Mouse (Mus musculus): Measurements from ENCODE around the gene Skiv2l. TPM values are rescaled to one million over a fixed set of nuclear protein-coding genes. Genes with fewer than 3 reads are reported as not detected.

The Skiv2l gene
- polyA plus RNA-seq, 1 experiment from 2014 or later = 18.3 TPM

- H3K27ac ChIP-seq (ENCODE audit: low read depth, low read length) = no peak overlapping the region
- no peaks in the 10 kb centered on the region for H3K9me3 ChIP-seq (ENCODE audit: control insufficient read depth)
- no peak for ATAC-seq
- H3K4me1 ChIP-seq (replicated peaks; ENCODE audit: control insufficient read depth, insufficient read depth, low read length) = peaks cover 8% of the 10 kb centered on the region; the same call in 1 of the 2 replicates
- no peak for TF ChIP-seq CTCF (IDR thresholded peaks at IDR 0.05; ENCODE audit: low read depth)
- no peak overlapping the region for H3K4me3 ChIP-seq (ENCODE audit: low read depth, low read length)
- H3K9ac ChIP-seq (ENCODE audit: low read depth, low read length) = no peak overlapping the region
- H3K4me2 ChIP-seq (replicated peaks; ENCODE audit: low read depth) = no peak overlapping the region
- 93% methylated on average over 7 of the region's 7 CpGs for WGBS
- no peaks in the 10 kb centered on the region for H3K27me3 ChIP-seq (replicated peaks; ENCODE audit: control insufficient read depth, insufficient read depth, low read length)
- H3K36me3 ChIP-seq (ENCODE audit: control insufficient read depth, insufficient read depth) = peaks cover 57% of the 10 kb centered on the region
These were observed 2.4 kb downstream of the Skiv2l start for GRCm38 (mm10) chr17:34847615-34848014.

DNA sequence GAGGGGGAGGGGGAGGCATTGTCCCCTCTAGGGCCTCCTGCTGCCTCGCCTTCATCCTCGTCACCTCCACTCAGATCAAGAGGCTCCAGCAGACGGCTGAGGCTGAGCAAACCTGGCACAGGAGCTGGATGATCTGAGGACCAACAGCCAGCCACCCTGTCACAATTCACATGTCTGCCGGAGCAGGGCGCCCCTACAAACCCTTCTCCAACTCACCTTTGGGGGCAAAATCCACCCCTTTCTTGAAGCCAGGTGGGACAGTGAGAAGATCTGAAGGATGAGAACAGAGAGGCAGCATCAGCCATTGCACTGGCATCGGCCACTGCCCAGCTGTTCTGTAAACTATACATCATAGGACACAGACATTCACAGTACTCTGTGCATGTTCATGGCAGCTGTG lies 2.8 kb downstream of the Skiv2l start:
- H3K9ac ChIP-seq (ENCODE audit: low read depth, low read length) = no peak overlapping the region
- 90% methylated on average over 6 of the region's 6 CpGs for WGBS
- H3K4me1 ChIP-seq (replicated peaks; ENCODE audit: control insufficient read depth, insufficient read depth, low read length) = peaks cover 8% of the 10 kb centered on the region; the same call in 1 of the 2 replicates
- H3K4me3 ChIP-seq (ENCODE audit: low read depth, low read length) = no peak overlapping the region
- TF ChIP-seq CTCF (IDR thresholded peaks at IDR 0.05; ENCODE audit: low read depth) = no peak
- no peak for ATAC-seq
- H3K9me3 ChIP-seq (ENCODE audit: control insufficient read depth) = no peaks in the 10 kb centered on the region
- H3K27me3 ChIP-seq (replicated peaks; ENCODE audit: control insufficient read depth, insufficient read depth, low read length) = no peaks in the 10 kb centered on the region
- no peak overlapping the region for H3K27ac ChIP-seq (ENCODE audit: low read depth, low read length)
- H3K36me3 ChIP-seq (ENCODE audit: control insufficient read depth, insufficient read depth) = peaks cover 61% of the 10 kb centered on the region
- no peak overlapping the region for H3K4me2 ChIP-seq (replicated peaks; ENCODE audit: low read depth)

- no peak for TF ChIP-seq CTCF (IDR thresholded peaks at IDR 0.05; ENCODE audit: low read depth)
- no peaks in the 10 kb centered on the region for H3K27me3 ChIP-seq (replicated peaks; ENCODE audit: control insufficient read depth, insufficient read depth, low read length)
- H3K36me3 ChIP-seq (ENCODE audit: control insufficient read depth, insufficient read depth) = peaks cover 84% of the 10 kb centered on the region
- H3K9ac ChIP-seq (ENCODE audit: low read depth, low read length) = no peak overlapping the region
- 93% methylated on average over 13 of the region's 13 CpGs for WGBS
- H3K4me3 ChIP-seq (ENCODE audit: low read depth, low read length) = no peak overlapping the region
- no peaks in the 10 kb centered on the region for H3K9me3 ChIP-seq (ENCODE audit: control insufficient read depth)
- peaks cover 5% of the 10 kb centered on the region; the same call in 1 of the 2 replicates for H3K4me1 ChIP-seq (replicated peaks; ENCODE audit: control insufficient read depth, insufficient read depth, low read length)
- no peak overlapping the region for H3K4me2 ChIP-seq (replicated peaks; ENCODE audit: low read depth)
- no peak overlapping the region for H3K27ac ChIP-seq (ENCODE audit: low read depth, low read length)
- ATAC-seq = no peak
These were observed 5.1 kb downstream of the Skiv2l start for GRCm38 (mm10) chr17:34844884-34845283.

- no peak overlapping the region for H3K9ac ChIP-seq (ENCODE audit: low read depth, low read length)
- no peak for TF ChIP-seq CTCF (IDR thresholded peaks at IDR 0.05; ENCODE audit: low read depth)
- no peak overlapping the region for H3K27ac ChIP-seq (ENCODE audit: low read depth, low read length)
- peak; percentile 12; the same call in 1 of the 2 replicates for ATAC-seq
- peaks cover 67% of the 10 kb centered on the region for H3K36me3 ChIP-seq (ENCODE audit: control insufficient read depth, insufficient read depth)
- peaks cover 7% of the 10 kb centered on the region for H3K4me1 ChIP-seq (replicated peaks; ENCODE audit: control insufficient read depth, insufficient read depth, low read length)
- no peak overlapping the region for H3K4me2 ChIP-seq (replicated peaks; ENCODE audit: low read depth)
- no peak overlapping the region for H3K4me3 ChIP-seq (ENCODE audit: low read depth, low read length)
- H3K9me3 ChIP-seq (ENCODE audit: control insufficient read depth) = no peaks in the 10 kb centered on the region
- 69% methylated on average over 6 of the region's 6 CpGs for WGBS
- H3K27me3 ChIP-seq (replicated peaks; ENCODE audit: control insufficient read depth, insufficient read depth, low read length) = no peaks in the 10 kb centered on the region
These were observed 9.2 kb downstream of the Skiv2l start for GRCm38 (mm10) chr17:34840736-34841307.

- no peak overlapping the region for H3K9ac ChIP-seq (ENCODE audit: low read depth, low read length)
- H3K4me3 ChIP-seq (ENCODE audit: low read depth, low read length) = no peak overlapping the region
- H3K9me3 ChIP-seq (ENCODE audit: control insufficient read depth) = no peaks in the 10 kb centered on the region
- peaks cover 51% of the 10 kb centered on the region for H3K36me3 ChIP-seq (ENCODE audit: control insufficient read depth, insufficient read depth)
- H3K27ac ChIP-seq (ENCODE audit: low read depth, low read length) = no peak overlapping the region
- H3K27me3 ChIP-seq (replicated peaks; ENCODE audit: control insufficient read depth, insufficient read depth, low read length) = no peaks in the 10 kb centered on the region
- 84% methylated on average over 7 of the region's 7 CpGs for WGBS
- H3K4me1 ChIP-seq (replicated peaks; ENCODE audit: control insufficient read depth, insufficient read depth, low read length) = peaks cover 9% of the 10 kb centered on the region
- no peak overlapping the region; the same call in 1 of the 2 replicates for H3K4me2 ChIP-seq (replicated peaks; ENCODE audit: low read depth)
- TF ChIP-seq CTCF (IDR thresholded peaks at IDR 0.05; ENCODE audit: low read depth) = no peak
- ATAC-seq = no peak
These were observed 11.2 kb downstream of the Skiv2l start for GRCm38 (mm10) chr17:34838785-34839184.

- no peak for TF ChIP-seq CTCF (IDR thresholded peaks at IDR 0.05; ENCODE audit: low read depth)
- H3K9me3 ChIP-seq (ENCODE audit: control insufficient read depth) = no peaks in the 10 kb centered on the region
- peak overlapping the region; percentile 82 for H3K4me3 ChIP-seq (ENCODE audit: low read depth, low read length)
- peak; percentile 12; the same call in 1 of the 2 replicates for ATAC-seq
- peak overlapping the region; percentile 96 for H3K4me2 ChIP-seq (replicated peaks; ENCODE audit: low read depth)
- WGBS = 26% methylated on average over 43 of the region's 43 CpGs
- peaks cover 9% of the 10 kb centered on the region for H3K4me1 ChIP-seq (replicated peaks; ENCODE audit: control insufficient read depth, insufficient read depth, low read length)
- peak overlapping the region; percentile 68 for H3K9ac ChIP-seq (ENCODE audit: low read depth, low read length)
- H3K27ac ChIP-seq (ENCODE audit: low read depth, low read length) = peak overlapping the region; percentile 65
- H3K36me3 ChIP-seq (ENCODE audit: control insufficient read depth, insufficient read depth) = peaks cover 48% of the 10 kb centered on the region
- no peaks in the 10 kb centered on the region for H3K27me3 ChIP-seq (replicated peaks; ENCODE audit: control insufficient read depth, insufficient read depth, low read length)
These were observed 12.3 kb downstream of the Skiv2l start for GRCm38 (mm10) chr17:34837464-34838324.
